Mouse (Mus musculus) left cerebral cortex, adult 2 months (tissue): ENCODE data around the gene Rimbp2. TPM values are rescaled to one million over a fixed set of nuclear protein-coding genes. Genes with fewer than 3 reads are reported as not detected.
"Not testable (repeated sequence)": the region's sequence is repeated elsewhere in the genome, so short reads cannot be mapped to it uniquely, and the experiment has no call there.

Experiments used
- DNase-seq, 2 experiments: peaks; one replicate each; pipeline ENCODE4 v3.0.0; 2021 to 2022; ENCODE audit warnings: low spot score in 2 of 2, mixed read lengths in 1 of 2; ENCODE audit errors: extremely low spot score in 1 of 2
- H3K27ac ChIP-seq: fragments of 200-600 bp; 2 replicates; pipeline ENCODE4 v1.8.1; 2022
- H3K4me3 ChIP-seq: fragments of 200-600 bp; 2 replicates; pipeline ENCODE4 v1.8.1; 2022
- CTCF ChIP-seq: fragments of 200-600 bp; IDR thresholded peaks from 2 replicates; pipeline ENCODE4 v1.8.1; 2022; ENCODE audit warnings: antibody characterized with exemption, mild to moderate bottlenecking, moderate library complexity
- intact Hi-C: fragments of 180-260 bp; cut with DNase I; formaldehyde crosslinking; loops from one replicate; pipeline ENCODE4 v1.15.1; 2025
- long read RNA-seq, 2 experiments: library from polyadenylated mRNA; stranded (forward); transcript quantifications; one replicate each; pipeline ENCODE4 v2.0.0; 2021; ENCODE audit warnings: borderline mapping rate in 2 of 2
- total RNA-seq, 2 experiments: library from RNA; stranded (reverse); gene quantifications; 2 replicates each; pipeline ENCODE4 v1.2.3; 2021

Gene Rimbp2
- total RNA-seq = 100 to 1,000 TPM; 142 to 147 TPM
- long read RNA-seq, experiment 1, full-length matches to known transcripts = 3 of 53 reads
- long read RNA-seq, experiment 1, partial matches to known transcripts = 18 of 53 reads
- long read RNA-seq, experiment 1, other reads (novel, unspliced or antisense) = 32 of 53 reads
- long read RNA-seq, experiment 2, full-length matches to known transcripts = 2 of 54 reads
- long read RNA-seq, experiment 2, partial matches to known transcripts = 23 of 54 reads
- long read RNA-seq, experiment 2, other reads (novel, unspliced or antisense) = 29 of 54 reads

- peak within 1 kb of the TSS; percentile 74 for H3K4me3 ChIP-seq
- H3K27ac ChIP-seq = peak within 1 kb of the TSS; percentile 93
- intact Hi-C loops = loop anchor here (2.0 kb wide), 1 partner anchor 145 kb away; no protein-coding TSS in a partner anchor
- TF ChIP-seq CTCF = peak; percentile 27
- peak; percentile 62 to 65 for DNase-seq
Measured at GRCm38 (mm10) chr5:128953278-128954070, at the start of gene Rimbp2. Rimbp2 (minus strand) TSS chr5:128953486.

GRCm38 (mm10) chr5:129002571-129003011 lies 49.3 kb upstream of the Rimbp2 start:
- DNase-seq = no peak
- Histone ChIP-seq H3K27ac (no peak overlapping the region), H3K4me3 (no peak overlapping the region)
- intact Hi-C loops = no loop called here
- TF ChIP-seq CTCF = no peak

GRCm38 (mm10) chr5:129000706-129001468 lies 47.6 kb upstream of the Rimbp2 start:
- no peak overlapping the region for H3K4me3 ChIP-seq
- DNase-seq = no peak
- intact Hi-C loops = no loop called here
- TF ChIP-seq CTCF = no peak
- no peak overlapping the region for H3K27ac ChIP-seq

GRCm38 (mm10) chr5:128987141-128987954 lies 34.1 kb upstream of the Rimbp2 start:
- DNase-seq = no peak
- no peak for TF ChIP-seq CTCF
- no peak overlapping the region for H3K4me3 ChIP-seq
- intact Hi-C loops = no loop called here
- no peak overlapping the region for H3K27ac ChIP-seq

DNA sequence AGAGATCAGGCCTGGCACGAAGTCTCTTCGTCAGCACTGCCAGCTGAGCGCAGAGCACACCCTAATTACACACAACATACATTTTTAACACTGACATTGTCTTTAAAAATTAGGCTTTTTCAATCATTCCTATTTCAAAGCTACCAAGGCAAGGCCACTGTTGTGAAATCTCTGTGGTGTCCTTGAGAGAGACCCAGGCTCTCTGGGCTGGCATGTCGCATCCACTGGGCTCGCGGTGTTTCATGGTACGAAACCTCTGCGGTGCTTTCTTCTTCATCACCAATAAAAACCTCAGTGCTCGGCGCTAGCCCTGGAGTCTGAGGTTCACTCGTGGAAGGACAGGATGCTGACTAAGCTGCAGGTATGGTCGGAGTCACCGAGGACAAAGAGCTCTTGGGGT lies 32.7 kb upstream of the Rimbp2 start:
- H3K4me3 ChIP-seq = no peak overlapping the region
- TF ChIP-seq CTCF = no peak
- no peak overlapping the region for H3K27ac ChIP-seq
- DNase-seq = no peak
- intact Hi-C loops = no loop called here

- no peak for TF ChIP-seq CTCF
- intact Hi-C loops = no loop called here
- DNase-seq = no peak
- H3K27ac ChIP-seq = 0 out of 2 replicates have a peak overlapping the region, but pooled peaks have one; percentile 9
- no peak overlapping the region for H3K4me3 ChIP-seq
Measured at GRCm38 (mm10) chr5:128984536-128984935, 31.2 kb upstream of the Rimbp2 start.

GRCm38 (mm10) chr5:128981607-128982006 lies 28.3 kb upstream of the Rimbp2 start:
- peak; percentile 76 for TF ChIP-seq CTCF
- intact Hi-C loops = loop anchor here (2.0 kb wide), 1 partner anchor 251 kb away; no protein-coding TSS in a partner anchor
- H3K4me3 ChIP-seq = no peak overlapping the region
- DNase-seq = peak; percentile 43 to 80
- H3K27ac ChIP-seq = no peak overlapping the region

- intact Hi-C loops = loop anchor here (2.0 kb wide), 1 partner anchor 250 kb away; no protein-coding TSS in a partner anchor
- no peak overlapping the region for H3K27ac ChIP-seq
- no peak overlapping the region for H3K4me3 ChIP-seq
- DNase-seq = no peak
- TF ChIP-seq CTCF = no peak
Measured at GRCm38 (mm10) chr5:128980857-128981256, 27.6 kb upstream of the Rimbp2 start.

GRCm38 (mm10) chr5:128978957-128979356 lies 25.7 kb upstream of the Rimbp2 start:
- Histone ChIP-seq H3K27ac (no peak overlapping the region), H3K4me3 (no peak overlapping the region)
- intact Hi-C loops = no loop called here
- TF ChIP-seq CTCF = no peak
- no peak for DNase-seq

DNA sequence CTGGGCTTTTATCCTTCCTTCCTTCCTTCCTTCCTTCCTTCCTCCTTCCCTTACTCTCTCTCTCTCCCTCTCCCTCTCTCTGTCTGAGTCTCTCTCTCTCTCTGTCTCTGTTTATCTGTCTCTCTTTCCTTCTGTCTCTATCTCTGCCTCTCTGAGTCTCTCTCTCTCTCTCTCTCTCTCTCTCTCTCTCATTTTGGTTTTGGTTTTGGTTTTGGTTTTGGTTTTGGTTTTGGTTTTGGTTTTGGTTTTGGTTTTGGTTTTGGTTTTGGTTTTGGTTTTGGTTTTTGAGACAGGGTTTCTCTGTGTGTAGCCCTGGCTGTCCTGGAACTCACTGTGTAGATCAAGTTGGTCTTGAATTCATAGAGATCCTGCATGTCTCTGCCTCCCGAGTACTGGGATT lies 24.2 kb upstream of the Rimbp2 start:
- H3K4me3 ChIP-seq, DNase-seq, H3K27ac ChIP-seq, intact Hi-C loops: not testable (repeated sequence)

DNA sequence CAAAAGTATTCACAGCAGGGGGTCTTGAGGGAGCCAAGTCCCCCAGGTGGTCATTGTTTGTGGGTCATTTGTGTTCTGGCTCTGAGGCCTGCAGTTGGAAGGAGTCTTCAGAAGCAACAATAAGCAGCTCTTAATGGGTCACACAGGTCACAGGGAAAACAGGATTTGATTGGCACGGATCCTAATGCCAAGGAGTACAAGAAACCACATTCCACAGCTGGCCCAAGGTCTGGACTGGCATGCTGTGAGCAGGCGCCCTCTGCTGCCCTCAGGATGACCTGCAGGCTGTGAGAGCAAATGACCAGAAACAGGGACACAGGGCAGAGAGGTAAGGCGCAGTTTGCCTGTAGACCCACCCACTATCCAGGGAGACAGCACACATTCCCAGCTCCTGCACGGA lies 23.0 kb upstream of the Rimbp2 start:
- TF ChIP-seq CTCF = peak; percentile 55
- no peak overlapping the region for H3K27ac ChIP-seq
- intact Hi-C loops = no loop called here
- no peak overlapping the region for H3K4me3 ChIP-seq
- DNase-seq = no peak
